Mouse (Mus musculus) embryo, embryonic 9.5 days (tissue): ENCODE results near the gene Olfr279.
A peak's percentile ranks its signal among the peaks of the same experiment; 100 is the strongest.

Experiments
- DNase-seq: peaks from one replicate; pipeline ENCODE4 v3.0.0-alpha.2; 2017; ENCODE audit errors: extremely low spot score

The Olfr279 gene

GRCm38 (mm10) chr15:98492102-98492501 is at the start of gene Olfr279:
Gene Olfr279, plus strand, starts transcription at chr15:98492402.
- no peak for DNase-seq

- no peak for DNase-seq
Observed at GRCm38 (mm10) chr15:98444561-98444960, 47.6 kb upstream of the Olfr279 start.

- DNase-seq = no peak
Observed at GRCm38 (mm10) chr15:98448521-98448920, 43.7 kb upstream of the Olfr279 start.

GRCm38 (mm10) chr15:98452288-98452687 is 39.9 kb upstream of the Olfr279 start, which contains the start of gene Olfr281:
Gene Olfr281, plus strand, starts transcription at chr15:98452588.
- DNase-seq = no peak

GRCm38 (mm10) chr15:98469596-98469995 is 22.6 kb upstream of the Olfr279 start, which contains the start of gene OR5BS1P:
Gene OR5BS1P, plus strand, starts transcription at chr15:98469896.
- DNase-seq = no peak

GRCm38 (mm10) chr15:98471539-98471938 is 20.7 kb upstream of the Olfr279 start:
- DNase-seq = no peak

GRCm38 (mm10) chr15:98474958-98475357 is 17.2 kb upstream of the Olfr279 start:
- DNase-seq = no peak

- DNase-seq = peak; percentile 31
Observed at GRCm38 (mm10) chr15:98475382-98475781, 16.8 kb upstream of the Olfr279 start.

- DNase-seq = no peak
Observed at GRCm38 (mm10) chr15:98476281-98476680, 15.9 kb upstream of the Olfr279 start.

GRCm38 (mm10) chr15:98479568-98480102 is 12.6 kb upstream of the Olfr279 start:
- DNase-seq = no peak

GRCm38 (mm10) chr15:98482701-98483100 is 9.5 kb upstream of the Olfr279 start, which contains the start of gene Lalba:
Gene Lalba, minus strand, starts transcription at chr15:98482721.
- no peak for DNase-seq

- DNase-seq = peak; percentile 6
Observed at GRCm38 (mm10) chr15:98483907-98484886, 8.0 kb upstream of the Olfr279 start.

GRCm38 (mm10) chr15:98486433-98487021 is 5.7 kb upstream of the Olfr279 start:
- no peak for DNase-seq

- DNase-seq = no peak
Observed at GRCm38 (mm10) chr15:98491332-98491731, 870 bp upstream of the Olfr279 start.

- DNase-seq = no peak
Observed at GRCm38 (mm10) chr15:98497631-98498030, 5.4 kb downstream of the Olfr279 start.

- no peak for DNase-seq
Observed at GRCm38 (mm10) chr15:98503317-98503716, 11.1 kb downstream of the Olfr279 start.

GRCm38 (mm10) chr15:98504514-98504913 is 12.3 kb downstream of the Olfr279 start:
- DNase-seq = peak; percentile 75

GRCm38 (mm10) chr15:98506253-98506957 is 14.2 kb downstream of the Olfr279 start:
- no peak for DNase-seq

- no peak for DNase-seq
Observed at GRCm38 (mm10) chr15:98507321-98507720, 15.1 kb downstream of the Olfr279 start.

GRCm38 (mm10) chr15:98509387-98509786 is 17.2 kb downstream of the Olfr279 start:
- DNase-seq = no peak
